Mouse (Mus musculus) heart, embryonic 11.5 days (tissue): ENCODE data around the gene Lmod3. TPM values are rescaled to one million over a fixed set of nuclear protein-coding genes. Genes with fewer than 3 reads are reported as not detected.
A peak's percentile ranks its signal among the peaks of the same experiment; 100 is the strongest.

ENCODE experiments used
- ATAC-seq: fragments of 200-750 bp; cut with Nextera tagmentation; replicated peaks from 2 replicates; pipeline ENCODE4 v1.8.0; 2017; ENCODE audit warnings: moderate library complexity; ENCODE audit not compliant: insufficient number of reproducible peaks, low FRiP score, low TSS enrichment
- H3K27ac ChIP-seq: fragments of 300-500 bp; sonication (generic); 2 replicates; pipeline ENCODE4 v1.5.1; 2014; ENCODE audit warnings: mild to moderate bottlenecking, low read depth, low read length
- H3K27me3 ChIP-seq: fragments of 300-500 bp; sonication (generic); 2 replicates; pipeline ENCODE4 v1.6.1; 2014; ENCODE audit warnings: mild to moderate bottlenecking, low read length, mixed read lengths; ENCODE audit not compliant: control insufficient read depth, insufficient read depth
- H3K36me3 ChIP-seq: fragments of 300-500 bp; sonication (generic); 2 replicates; pipeline ENCODE4 v1.6.1; 2014; ENCODE audit warnings: mild to moderate bottlenecking, low read length, moderate library complexity, mixed read lengths; ENCODE audit not compliant: control insufficient read depth, insufficient read depth
- H3K4me1 ChIP-seq: fragments of 300-500 bp; sonication (generic); 2 replicates; pipeline ENCODE4 v1.6.1; 2014; ENCODE audit warnings: low read length; ENCODE audit not compliant: control insufficient read depth, insufficient read depth
- H3K4me2 ChIP-seq: fragments of 300-500 bp; sonication (generic); 2 replicates; pipeline ENCODE4 v1.6.1; 2014; ENCODE audit warnings: mild to moderate bottlenecking, moderate library complexity
- H3K4me3 ChIP-seq: fragments of 300-500 bp; sonication (generic); 2 replicates; pipeline ENCODE4 v1.5.1; 2014; ENCODE audit warnings: low read depth, low read length
- H3K9ac ChIP-seq: fragments of 300-500 bp; sonication (generic); 2 replicates; pipeline ENCODE4 v1.6.1; 2014; ENCODE audit warnings: mild to moderate bottlenecking, low read depth, low read length, moderate library complexity
- H3K9me3 ChIP-seq: fragments of 300-500 bp; sonication (generic); replicated peaks from 2 replicates; pipeline ENCODE4 v1.6.1; 2016; ENCODE audit warnings: low read length; ENCODE audit not compliant: control insufficient read depth
- whole genome bisulfite sequencing: fragments of 180-500 bp; shearing (Covaris S2); extraction: QIAGEN DNeasy Blood & Tissue Kit; methylation state at CpG from one replicate; pipeline ENCODE4 v1.1.7; 2014; ENCODE audit not compliant: insufficient replicate concordance; 5-methylcytosine and 5-hydroxymethylcytosine counted together
- polyA plus RNA-seq: library from polyadenylated mRNA; unstranded; fragments of >200 nt; fragmentation: Nextera tagmentation; extraction: Ambion mirVana; gene quantifications from 2 replicates; pipeline ENCODE4 v1.2.1, GENCODE M21; 2014

The Lmod3 gene
- polyA plus RNA-seq, 1 experiment from 2014 or later: 19.3 TPM

DNA sequence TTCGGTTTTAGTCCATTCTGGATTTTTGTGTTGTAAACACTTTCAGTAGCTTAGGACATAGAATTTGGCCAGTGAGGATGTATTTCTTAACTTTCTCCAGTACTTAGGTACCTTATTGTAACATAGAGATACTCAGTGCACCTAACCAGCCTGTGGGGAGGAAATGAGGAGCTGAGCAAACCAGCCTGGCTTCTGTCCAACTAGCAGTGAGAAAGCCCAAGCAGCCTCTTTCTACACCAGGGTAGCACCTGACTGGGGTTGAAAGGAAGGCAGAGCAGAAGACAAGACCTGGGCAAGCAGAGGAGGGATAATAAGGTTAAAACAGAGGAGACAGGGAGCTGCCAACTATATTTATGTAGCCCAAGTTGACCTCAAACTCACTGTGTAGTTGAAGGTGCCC lies 31.1 kb upstream of the Lmod3 start:
- Histone ChIP-seq H3K4me2 (no peak overlapping the region), H3K27ac (no peak overlapping the region), H3K9ac (no peak overlapping the region), H3K4me3 (no peak overlapping the region), H3K36me3 (0 out of 2 replicates have a peak, but pooled peaks cover 4% of the 10 kb centered on the region), H3K4me1 (no peaks in the 10 kb centered on the region), H3K9me3 (no peaks in the 10 kb centered on the region), H3K27me3 (no peaks in the 10 kb centered on the region)
- ATAC-seq: no peak
- 91% methylated on average over 1 of the region's 1 CpGs for WGBS

- Histone ChIP-seq H3K4me1 (peaks cover 9% of the 10 kb centered on the region), H3K9ac (no peak overlapping the region), H3K4me3 (no peak overlapping the region), H3K27me3 (no peaks in the 10 kb centered on the region), H3K4me2 (no peak overlapping the region), H3K27ac (no peak overlapping the region), H3K9me3 (no peaks in the 10 kb centered on the region), H3K36me3 (no peaks in the 10 kb centered on the region)
- ATAC-seq: no peak
- WGBS: 42% methylated on average over 6 of the region's 6 CpGs
Observed at GRCm38 (mm10) chr6:97278878-97279277, 26.3 kb upstream of the Lmod3 start.

DNA sequence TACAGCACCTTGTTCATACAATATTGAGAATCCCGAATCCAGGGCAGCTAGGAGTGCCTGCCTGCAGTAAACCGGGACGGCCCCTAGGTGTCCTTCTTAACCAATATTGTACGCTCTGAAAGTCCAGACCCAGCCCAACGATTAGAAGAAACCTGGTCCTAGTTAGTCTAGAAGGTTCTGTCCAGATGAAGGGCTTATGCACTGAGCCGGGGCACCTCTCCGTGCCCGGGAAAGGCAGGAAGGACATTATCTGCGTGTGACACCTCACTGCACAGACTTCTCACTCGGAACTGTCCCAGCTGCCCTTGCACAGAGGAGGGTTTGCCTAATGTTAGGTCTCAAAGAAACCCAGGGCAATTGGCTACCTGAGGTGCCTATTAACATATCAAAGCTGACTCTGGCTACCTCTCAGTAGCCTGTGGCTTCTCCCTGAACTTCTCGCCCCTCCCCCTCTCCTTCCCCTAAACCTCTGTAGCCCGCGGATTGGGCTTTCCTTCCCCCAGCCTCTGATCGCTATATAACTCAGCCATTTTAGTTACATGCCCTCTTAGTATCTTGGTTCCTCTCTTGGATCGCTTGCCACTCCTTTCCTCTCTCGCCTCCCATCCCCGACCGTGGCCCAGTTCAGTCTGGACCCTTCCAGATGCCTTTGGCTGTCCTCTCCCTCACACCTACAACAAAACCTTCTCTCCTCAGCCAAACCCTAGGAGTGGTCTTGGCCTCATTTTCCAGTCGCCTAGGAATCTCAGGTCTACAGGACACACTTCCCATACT lies 25.6 kb upstream of the Lmod3 start:
- Histone ChIP-seq H3K9me3 (no peaks in the 10 kb centered on the region), H3K4me3 (peak overlapping the region; percentile 25), H3K4me2 (peak overlapping the region; percentile 69), H3K9ac (peak overlapping the region; percentile 54), H3K27ac (no peak overlapping the region), H3K27me3 (no peaks in the 10 kb centered on the region), H3K4me1 (peaks cover 9% of the 10 kb centered on the region), H3K36me3 (no peaks in the 10 kb centered on the region)
- 2% methylated on average over 19 of the region's 19 CpGs for WGBS
- ATAC-seq: peak; percentile 69

DNA sequence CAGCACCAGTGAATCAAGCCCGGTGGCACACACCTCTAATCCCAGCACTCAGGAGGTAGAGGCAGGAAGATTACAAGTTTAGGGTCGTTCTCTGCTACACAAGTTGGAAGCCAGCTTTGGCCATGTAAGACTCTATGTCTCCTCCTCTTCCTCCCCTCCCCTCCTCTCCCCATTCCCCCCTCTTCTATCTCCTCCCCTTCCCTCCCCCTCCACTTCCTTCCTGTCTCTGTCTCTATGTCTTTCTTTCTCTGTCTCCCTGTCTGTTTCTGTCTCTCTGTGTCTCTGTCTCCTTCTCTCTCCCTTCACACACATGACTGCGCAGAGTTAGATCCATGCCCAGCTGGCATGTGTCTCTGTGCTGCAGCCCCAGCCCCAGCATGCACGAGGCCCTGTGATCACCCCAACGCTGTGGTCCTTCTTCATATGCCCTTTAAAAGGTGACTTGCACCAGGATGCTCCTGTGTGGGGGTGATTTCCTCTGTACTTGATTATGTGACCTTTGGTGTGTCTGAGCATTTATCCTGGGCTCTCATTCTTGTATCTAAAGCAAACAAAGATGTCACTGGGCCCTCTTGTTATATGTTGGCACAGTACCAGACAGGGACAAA lies 24.4 kb upstream of the Lmod3 start:
- H3K9ac ChIP-seq: no peak overlapping the region
- H3K4me2 ChIP-seq: no peak overlapping the region
- WGBS: 43% methylated on average over 5 of the region's 5 CpGs
- no peaks in the 10 kb centered on the region for H3K36me3 ChIP-seq
- no peak for ATAC-seq
- H3K4me3 ChIP-seq: no peak overlapping the region
- no peaks in the 10 kb centered on the region for H3K9me3 ChIP-seq
- H3K4me1 ChIP-seq: peaks cover 9% of the 10 kb centered on the region
- H3K27ac ChIP-seq: no peak overlapping the region
- no peaks in the 10 kb centered on the region for H3K27me3 ChIP-seq

DNA sequence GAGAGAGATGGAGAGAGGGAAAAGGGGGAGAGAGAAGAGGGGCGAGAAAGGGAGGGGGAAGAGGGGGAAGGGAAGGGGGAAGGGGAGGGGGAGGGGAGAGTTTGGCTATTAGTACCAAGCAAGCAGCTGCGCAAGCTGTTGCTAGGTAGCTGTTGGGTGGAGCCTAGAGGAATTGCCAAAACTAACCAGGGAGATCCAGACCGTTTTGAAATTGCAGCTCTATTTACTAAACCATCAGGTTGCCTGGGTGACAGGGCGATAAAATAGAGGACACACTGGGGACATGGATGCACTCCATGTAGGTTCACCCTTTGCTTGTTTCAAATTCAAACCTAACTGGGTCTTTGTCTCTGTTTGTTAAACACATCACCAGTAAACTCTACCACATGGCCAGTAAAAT lies 23.8 kb upstream of the Lmod3 start:
- ATAC-seq: no peak
- Histone ChIP-seq H3K9ac (no peak overlapping the region), H3K9me3 (no peaks in the 10 kb centered on the region), H3K36me3 (no peaks in the 10 kb centered on the region), H3K4me3 (no peak overlapping the region), H3K27me3 (no peaks in the 10 kb centered on the region), H3K27ac (no peak overlapping the region), H3K4me1 (peaks cover 9% of the 10 kb centered on the region), H3K4me2 (peak overlapping the region; percentile 8; the same call in 1 of the 2 replicates)
- WGBS: 37% methylated on average over 4 of the region's 4 CpGs

GRCm38 (mm10) chr6:97275760-97276159 lies 23.2 kb upstream of the Lmod3 start:
- H3K27me3 ChIP-seq: no peaks in the 10 kb centered on the region
- no peak for ATAC-seq
- H3K9me3 ChIP-seq: no peaks in the 10 kb centered on the region
- H3K4me2 ChIP-seq: no peak overlapping the region
- 47% methylated on average over 4 of the region's 4 CpGs for WGBS
- H3K27ac ChIP-seq: no peak overlapping the region
- no peaks in the 10 kb centered on the region for H3K36me3 ChIP-seq
- peaks cover 9% of the 10 kb centered on the region for H3K4me1 ChIP-seq
- no peak overlapping the region for H3K9ac ChIP-seq
- no peak overlapping the region for H3K4me3 ChIP-seq

GRCm38 (mm10) chr6:97273777-97274176 lies 21.2 kb upstream of the Lmod3 start:
- Histone ChIP-seq H3K4me2 (no peak overlapping the region), H3K4me1 (peaks cover 9% of the 10 kb centered on the region), H3K9me3 (no peaks in the 10 kb centered on the region), H3K36me3 (no peaks in the 10 kb centered on the region), H3K27ac (no peak overlapping the region), H3K27me3 (no peaks in the 10 kb centered on the region), H3K9ac (no peak overlapping the region), H3K4me3 (no peak overlapping the region)
- 80% methylated on average over 3 of the region's 3 CpGs for WGBS
- ATAC-seq: no peak

- Histone ChIP-seq H3K9ac (no peak overlapping the region), H3K4me3 (no peak overlapping the region), H3K27me3 (no peaks in the 10 kb centered on the region), H3K4me1 (peaks cover 6% of the 10 kb centered on the region), H3K27ac (no peak overlapping the region), H3K9me3 (no peaks in the 10 kb centered on the region), H3K4me2 (no peak overlapping the region), H3K36me3 (no peaks in the 10 kb centered on the region)
- WGBS: 58% methylated on average over 16 of the region's 16 CpGs
- no peak for ATAC-seq
Observed at GRCm38 (mm10) chr6:97273058-97273710, 20.6 kb upstream of the Lmod3 start.
